In the genomic region with DNA sequence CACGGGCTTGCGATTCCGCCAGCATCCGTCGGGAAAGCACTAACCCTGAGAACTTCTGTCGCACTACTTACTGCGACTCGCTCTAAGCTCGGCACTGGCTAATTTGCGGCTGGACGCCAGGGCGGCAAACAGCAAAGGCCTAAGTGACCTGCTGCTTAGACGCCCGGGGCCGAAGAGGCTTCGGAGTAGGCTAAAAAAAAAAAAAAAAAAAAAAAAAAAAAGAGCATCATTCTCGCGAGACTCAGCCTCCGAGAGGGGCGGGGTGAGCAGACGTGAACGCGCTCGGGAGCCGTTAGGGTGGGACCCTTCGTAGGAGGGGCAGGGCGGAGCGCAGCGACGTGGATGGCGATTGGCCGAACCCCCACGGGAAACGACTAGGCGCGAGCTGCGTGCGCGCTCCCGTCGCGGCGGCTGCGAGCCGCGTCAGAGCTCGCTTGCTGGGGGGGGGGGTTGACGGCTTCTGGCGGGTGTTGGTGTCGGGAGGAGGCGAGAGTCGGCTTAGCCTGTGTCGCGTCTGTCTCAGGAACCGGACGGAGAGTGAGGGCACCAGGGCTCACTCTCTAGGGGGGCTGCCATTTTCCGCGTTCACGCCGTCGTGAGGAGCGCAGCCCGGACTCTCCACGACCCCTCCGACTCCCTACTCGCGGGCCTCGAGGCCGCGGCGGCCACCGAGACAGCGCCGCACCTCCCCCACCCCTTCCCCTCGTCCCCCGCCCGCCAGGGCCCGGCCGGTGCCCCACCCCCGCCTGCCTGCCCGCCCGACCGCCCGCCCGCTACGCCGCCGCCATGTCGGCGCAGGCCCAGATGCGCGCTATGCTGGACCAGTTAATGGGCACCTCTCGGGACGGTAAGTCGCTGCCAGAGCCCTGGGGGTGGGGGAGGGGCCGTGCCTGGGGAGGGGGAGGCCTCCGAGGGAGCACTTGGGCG, we compare ENCODE assay signal across 8 mouse cellular contexts. TPM values are rescaled to one million over a fixed set of nuclear protein-coding genes. Genes with fewer than 3 reads are reported as not detected.
A peak's percentile ranks its signal among the peaks of the same experiment; 100 is the strongest.
DNase-seq lines count a peak whose midpoint lies in the region; ATAC-seq lines count a peak whose summit lies in the region.

Luc7l2 (plus strand) TSS at position 273 of the 927 bp plus-strand sequence.

- peak within 1 kb of the TSS; percentile 100 for H3K27ac ChIP-seq in hindbrain, embryonic 15.5 days (replicated peaks)

- ATAC-seq in hindbrain, embryonic 15.5 days (ENCODE audit: low FRiP score, low read depth), result peak; percentile 89

- no peaks in the 10 kb centered on the region for H3K27me3 ChIP-seq in hindbrain, embryonic 15.5 days

- no peaks in the 10 kb centered on the region for H3K9me3 ChIP-seq in hindbrain, embryonic 15.5 days

- peak within 1 kb of the TSS; percentile 71 for H3K4me2 ChIP-seq in hindbrain, embryonic 15.5 days

- WGBS in hindbrain, embryonic 15.5 days, result under 1% methylated on average over 89 of the region's 98 CpGs

- no peaks in the 10 kb centered on the region for H3K36me3 ChIP-seq in hindbrain, embryonic 15.5 days

- peak within 1 kb of the TSS; percentile 85 for H3K4me3 ChIP-seq in hindbrain, embryonic 15.5 days

- peaks cover 30% of the 10 kb centered on the region for H3K4me1 ChIP-seq in hindbrain, embryonic 15.5 days (replicated peaks)

- H3K9ac ChIP-seq in hindbrain, embryonic 15.5 days, result peak within 1 kb of the TSS; percentile 81

- peak; percentile 97 for DNase-seq in T-cell, adult 2 months (ENCODE audit: low spot score)
- DNase-seq in cerebellum, postnatal 36 days, result peak; percentile 93 to 97
- peak; percentile 91 to 93 for DNase-seq in frontal cortex, postnatal 36 days (ENCODE audit: low spot score in 2 of 2)
- peak; percentile 92 for DNase-seq in left cerebral cortex, adult 11 months (ENCODE audit: low spot score)
- peak; percentile 97 to 99 for DNase-seq in lung, postnatal 4 days
- DNase-seq in retina, postnatal 7 days (ENCODE audit: low read depth, low spot score), result peak; percentile 98
- peak; percentile 82 for DNase-seq in urinary bladder, adult 2 months (ENCODE audit: low spot score)

RNA-seq across cellular contexts. Expression of gene Luc7l2, which starts in this region (rescaled TPM):
- polyA plus RNA-seq in hindbrain, embryonic 15.5 days (2015; fragmentation: Nextera tagmentation; extraction: Ambion mirVana), result 36.9 and 38.5 TPM in 2 replicates
- polyA plus RNA-seq in urinary bladder, adult 2 months (2012; rRNA removed), result 160 and 174 TPM in 2 replicates

Comparison
In these comparisons a context has a peak if more than half of its experiments do, and no peak if none do; other contexts are left out.
1. Peak in every context shown above with its lines: DNase-seq, ATAC-seq, H3K4me3 ChIP-seq and H3K27ac ChIP-seq.